Mouse (Mus musculus) ES-Bruce4 (cell line): ENCODE measurements around the gene Gpr25.

Experiments used
- CTCF ChIP-seq: IDR thresholded peaks from one replicate; pipeline ENCODE4 v1.8.1; 2011; ENCODE audit warnings: low read depth, low read length
- POLR2A ChIP-seq: IDR thresholded peaks from one replicate; pipeline ENCODE4 v1.8.1; 2011; ENCODE audit warnings: low read length; ENCODE audit not compliant: insufficient read depth

GRCm38 (mm10) chr1:136259543-136259892, 1.2 kb downstream of the Gpr25 start:
- no peak for TF ChIP-seq CTCF
- TF ChIP-seq POLR2A = no peak
